38 mouse cellular contexts compared by ENCODE assay signal in the genomic region with DNA sequence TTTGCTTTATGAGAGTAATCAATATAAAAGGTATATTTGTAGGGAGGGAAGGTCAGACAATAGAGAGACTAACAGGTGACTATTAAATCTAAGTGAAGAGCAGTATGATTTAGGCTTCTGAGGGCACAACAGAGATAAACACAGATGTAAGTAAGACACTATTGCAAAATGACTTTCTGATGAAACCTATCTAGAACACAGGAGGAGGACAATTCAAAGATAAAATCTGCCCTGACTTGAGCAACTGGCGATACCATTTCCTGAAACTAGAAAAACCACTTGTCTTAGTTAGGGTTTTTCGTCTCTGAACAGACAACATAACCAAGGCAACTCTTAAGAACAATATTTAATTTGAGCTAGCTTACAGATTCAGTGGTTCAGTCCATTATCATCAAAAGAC. TPM values are rescaled to one million over a fixed set of nuclear protein-coding genes. Genes with fewer than 3 reads are reported as not detected.
"Had no signal": no experiment of that assay in that cellular context is flagged by ENCODE, and none has a peak within 500 bp of the region (broad histone marks: within the 10 kb centered on the region; RNA-seq: fewer than 3 reads in every experiment).

No protein-coding gene starts in this region.

- ATAC-seq: hindbrain, embryonic 16.5 days; inflammation-experienced regulatory T-cells, adult 6 months; intestine, embryonic 15.5 days; intestine, postnatal 0 days had no signal

- H3K27me3 ChIP-seq: heart, embryonic 13.5 days; heart, embryonic 15.5 days; hindbrain, embryonic 13.5 days; intestine, embryonic 15.5 days; limb, embryonic 12.5 days had no signal

- H3K4me2 ChIP-seq: heart, embryonic 11.5 days; heart, embryonic 13.5 days; heart, embryonic 15.5 days; hindbrain, embryonic 13.5 days; intestine, embryonic 15.5 days; limb, embryonic 12.5 days had no signal

- H3K27ac ChIP-seq: gastrocnemius, adult 2 months; heart, adult 2 months; heart, embryonic 15.5 days; hindbrain, embryonic 13.5 days; intestine, embryonic 15.5 days; kidney, postnatal 0 days; limb, embryonic 10.5 days; limb, embryonic 12.5 days; liver, embryonic 14.5 days had no signal

- H3K4me1 ChIP-seq: limb, embryonic 10.5 days had no signal

- H3K4me3 ChIP-seq: gastrocnemius, adult 2 months; heart, adult 2 months; heart, embryonic 13.5 days; heart, embryonic 15.5 days; hindbrain, embryonic 13.5 days; intestine, embryonic 15.5 days; limb, embryonic 10.5 days; limb, embryonic 12.5 days had no signal

- H3K9me3 ChIP-seq: heart, embryonic 13.5 days; heart, embryonic 15.5 days; hindbrain, embryonic 13.5 days; intestine, embryonic 15.5 days; limb, embryonic 10.5 days; limb, embryonic 12.5 days had no signal

- H3K9ac ChIP-seq: heart, embryonic 15.5 days; hindbrain, embryonic 13.5 days; intestine, embryonic 15.5 days; limb, embryonic 12.5 days; liver, embryonic 14.5 days had no signal

- DNase-seq: gastrocnemius, adult 2 months; gastrocnemius, postnatal 10 days; gastrocnemius, postnatal 25 days; heart, adult 11 months; heart, adult 2 months; heart, postnatal 14 days; heart, postnatal 36 days; kidney, adult 18-20 months; kidney, adult 8-10 months; kidney, postnatal 14 days; kidney, postnatal 36 days; layer of hippocampus, adult 9-11 months; layer of hippocampus, postnatal 36 days; liver had no signal

- H3K36me3 ChIP-seq: heart, embryonic 13.5 days; heart, embryonic 15.5 days; hindbrain, embryonic 13.5 days; intestine, embryonic 15.5 days had no signal

RNA-seq across cellular contexts. Expression of a gene that starts 25.6 kb away (rescaled TPM):
- total RNA-seq: gastrocnemius, adult 2 months; gastrocnemius, postnatal 10 days; gastrocnemius, postnatal 25 days; gastrocnemius, postnatal 4 days; heart, adult 2 months; heart, postnatal 14 days; heart, postnatal 36 days; hematopoietic stem cell, adult 5-6 weeks; layer of hippocampus, adult 18-20 months; layer of hippocampus, adult 8-10 months; layer of hippocampus, postnatal 14 days; layer of hippocampus, postnatal 36 days; left cerebral cortex, adult 18-20 months; left cerebral cortex, adult 8-10 months; left cerebral cortex, postnatal 10 days; left cerebral cortex, postnatal 25 days had no signal
- polyA plus RNA-seq: heart, postnatal 0 days; inflammation-experienced regulatory T-cells, adult 6 months; intestine, embryonic 15.5 days; intestine, postnatal 0 days; kidney, postnatal 0 days; large intestine, adult 2 months; limb, embryonic 14.5 days had no signal
